Mouse (Mus musculus) bone marrow, adult 2 months (tissue): ENCODE results near the gene Gtf2ird1. TPM values are rescaled to one million over a fixed set of nuclear protein-coding genes. Genes with fewer than 3 reads are reported as not detected.

Experiments used
- H3K27ac ChIP-seq: fragments of 200-500 bp; 2 replicates; pipeline ENCODE4 v1.5.1; 2012; ENCODE audit warnings: low read depth, mild to moderate bottlenecking, control low read depth, inconsistent platforms, low read length; ENCODE audit not compliant: control insufficient read depth, poor library complexity, insufficient read depth
- H3K4me1 ChIP-seq: fragments of 200-500 bp; 2 replicates; pipeline ENCODE4 v1.6.1; 2011; ENCODE audit warnings: low read length; ENCODE audit not compliant: control insufficient read depth, insufficient read depth
- H3K4me3 ChIP-seq: fragments of 200-500 bp; replicated peaks from 2 replicates; pipeline ENCODE3; 2011; ENCODE audit warnings: mild to moderate bottlenecking, low read depth, low read length, control low read depth; ENCODE audit not compliant: control insufficient read depth
- CTCF ChIP-seq: fragments of 200-500 bp; IDR thresholded peaks from 2 replicates; pipeline ENCODE4 v1.5.1; 2011; ENCODE audit warnings: low read length, control low read depth; ENCODE audit not compliant: control insufficient read depth, insufficient read depth
- POLR2A ChIP-seq: fragments of 200-500 bp; IDR thresholded peaks from 2 replicates; pipeline ENCODE4 v1.6.1; 2011; ENCODE audit warnings: low read depth, mild to moderate bottlenecking, control low read depth, low read length, borderline replicate concordance; ENCODE audit not compliant: control insufficient read depth
- WGBS: fragments of 180-500 bp; shearing (Covaris S2); methylation state at CpG from one replicate; pipeline ENCODE4 v1.1.7; 2018; 5-methylcytosine and 5-hydroxymethylcytosine counted together
- polyA plus RNA-seq: library from polyadenylated mRNA; stranded (reverse); fragments of >200 nt; gene quantifications from 2 replicates; pipeline ENCODE4 v1.2.4, GENCODE M21; 2011; ENCODE audit warnings: low replicate concordance; ENCODE audit not compliant: missing spikeins, insufficient read depth, insufficient read length

The Gtf2ird1 gene
- polyA plus RNA-seq, 1 experiment = 13.1 TPM

GRCm38 (mm10) chr5:134332743-134333142 lies 123.8 kb downstream of the Gtf2ird1 start:
- no peak overlapping the region for H3K4me3 ChIP-seq
- no peak overlapping the region for H3K27ac ChIP-seq
- H3K4me1 ChIP-seq = no peaks in the 10 kb centered on the region
- 88% methylated on average over 8 of the region's 8 CpGs for WGBS
- no peak for TF ChIP-seq POLR2A
- TF ChIP-seq CTCF = no peak

DNA sequence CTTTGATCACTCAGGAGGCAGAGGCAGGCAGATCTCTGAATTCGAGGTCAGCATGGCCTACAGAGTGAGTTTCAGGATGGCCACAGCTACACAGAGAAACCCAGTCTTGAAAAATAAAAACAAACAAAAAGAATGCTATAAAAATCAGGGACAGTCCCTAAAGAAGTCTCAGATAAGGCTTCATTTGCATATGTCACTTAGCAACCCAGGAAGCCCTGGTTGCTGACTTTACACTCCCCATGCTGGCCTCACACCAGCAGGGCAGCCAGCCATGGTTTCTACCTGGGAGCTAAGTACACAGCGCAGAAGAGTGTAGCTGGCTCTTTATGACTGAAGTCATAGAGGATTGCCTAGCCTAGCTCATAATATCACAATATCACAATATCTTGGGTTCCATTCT lies 126.4 kb downstream of the Gtf2ird1 start:
- H3K27ac ChIP-seq = no peak overlapping the region
- H3K4me3 ChIP-seq = no peak overlapping the region
- WGBS = 68% methylated on average over 2 of the region's 2 CpGs
- no peak for TF ChIP-seq POLR2A
- no peak for TF ChIP-seq CTCF
- no peaks in the 10 kb centered on the region for H3K4me1 ChIP-seq

DNA sequence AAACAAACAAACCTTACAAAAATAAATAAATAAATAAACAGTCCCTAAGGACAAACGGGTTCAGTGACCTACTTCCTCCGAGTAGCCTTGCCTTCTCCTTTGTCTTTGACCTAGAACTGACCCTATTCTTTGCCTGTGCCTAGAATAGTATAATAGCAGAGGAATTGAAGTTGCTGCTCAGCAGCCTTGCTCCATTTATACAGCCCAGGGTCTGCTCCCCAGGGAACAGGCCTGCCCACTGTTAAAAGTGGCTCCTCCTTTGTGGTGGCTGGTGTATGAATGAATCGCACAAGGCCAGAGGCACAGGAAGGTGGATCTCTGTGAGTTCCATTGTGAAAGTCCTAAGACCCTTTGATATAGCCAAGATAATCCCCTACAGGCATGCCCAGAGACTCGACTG lies 127.2 kb downstream of the Gtf2ird1 start:
- 72% methylated on average over 4 of the region's 4 CpGs for WGBS
- H3K27ac ChIP-seq = no peak overlapping the region
- H3K4me3 ChIP-seq = no peak overlapping the region
- TF ChIP-seq POLR2A (no peak), CTCF (no peak)
- H3K4me1 ChIP-seq = no peaks in the 10 kb centered on the region

GRCm38 (mm10) chr5:134328482-134329001 lies 128.0 kb downstream of the Gtf2ird1 start:
- Histone ChIP-seq H3K4me1 (no peaks in the 10 kb centered on the region), H3K4me3 (no peak overlapping the region), H3K27ac (no peak overlapping the region)
- 81% methylated on average over 6 of the region's 6 CpGs for WGBS
- TF ChIP-seq CTCF (no peak), POLR2A (no peak)

- 44% methylated on average over 13 of the region's 13 CpGs for whole genome bisulfite sequencing
- H3K4me3 ChIP-seq = no peak overlapping the region
- H3K27ac ChIP-seq = no peak overlapping the region
- no peak for TF ChIP-seq POLR2A
- no peak for TF ChIP-seq CTCF
- no peaks in the 10 kb centered on the region for H3K4me1 ChIP-seq
Measured at GRCm38 (mm10) chr5:134325856-134326566, 130.5 kb downstream of the Gtf2ird1 start.

DNA sequence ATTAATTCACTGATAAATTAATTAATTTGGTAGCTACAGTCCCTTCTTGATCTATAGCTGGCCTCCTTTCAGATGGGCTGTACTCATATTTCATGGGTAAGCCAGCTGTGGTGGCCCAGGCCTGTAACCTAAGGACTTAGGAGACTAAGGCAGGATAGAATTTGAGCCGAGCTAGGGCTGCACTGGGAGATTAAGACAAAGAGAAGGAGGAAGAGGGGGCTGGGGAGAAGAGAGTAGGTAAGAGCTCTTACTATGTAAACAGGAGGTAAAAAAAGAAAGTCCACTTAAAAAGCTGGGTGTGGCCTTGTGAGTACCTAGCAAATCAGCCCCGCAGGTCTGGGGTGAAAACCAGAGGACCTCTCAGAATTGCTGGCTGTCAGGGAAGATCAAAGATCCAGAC lies 132.6 kb downstream of the Gtf2ird1 start:
- Histone ChIP-seq H3K27ac (no peak overlapping the region), H3K4me1 (no peaks in the 10 kb centered on the region), H3K4me3 (no peak overlapping the region)
- 49% methylated on average over 2 of the region's 2 CpGs for WGBS
- TF ChIP-seq CTCF (no peak), POLR2A (no peak)

GRCm38 (mm10) chr5:134323311-134323710 lies 133.2 kb downstream of the Gtf2ird1 start:
- TF ChIP-seq POLR2A = no peak
- no peak for TF ChIP-seq CTCF
- no peak overlapping the region for H3K4me3 ChIP-seq
- no peaks in the 10 kb centered on the region for H3K4me1 ChIP-seq
- no peak overlapping the region for H3K27ac ChIP-seq
- 47% methylated on average over 13 of the region's 13 CpGs for WGBS

DNA sequence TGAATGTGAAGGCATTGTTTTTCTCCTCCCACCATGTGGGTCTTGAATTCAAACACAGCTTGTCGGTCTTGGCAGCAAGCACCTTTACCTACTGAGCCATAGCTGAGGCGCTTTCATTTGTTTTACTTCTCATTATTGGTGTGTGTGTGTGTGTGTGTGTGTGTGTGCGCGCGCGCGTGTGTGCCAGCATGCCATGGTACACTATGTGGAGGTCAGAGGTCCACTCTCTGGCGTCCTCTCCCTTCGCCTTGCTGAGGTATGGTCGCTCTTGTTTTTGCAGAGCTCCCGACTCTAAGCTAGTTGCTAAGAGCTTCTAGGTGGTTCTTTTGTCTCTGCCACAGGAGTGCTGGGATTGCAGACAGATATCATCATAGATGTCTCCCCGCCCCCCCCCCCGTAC lies 134.2 kb downstream of the Gtf2ird1 start:
- 90% methylated on average over 13 of the region's 13 CpGs for WGBS
- TF ChIP-seq CTCF (no peak), POLR2A (no peak)
- no peaks in the 10 kb centered on the region for H3K4me1 ChIP-seq
- no peak overlapping the region for H3K4me3 ChIP-seq
- H3K27ac ChIP-seq = no peak overlapping the region
